Mouse (Mus musculus) cerebellum, postnatal 10 days (tissue): ENCODE results near the gene R3hdm2.
A peak's percentile ranks its signal among the peaks of the same experiment; 100 is the strongest.

Source experiments
- DNase-seq, 2 experiments: peaks; one replicate each; pipeline ENCODE4 v3.0.0; 2021; ENCODE audit warnings: mixed read lengths in 2 of 2

The R3hdm2 gene

DNA sequence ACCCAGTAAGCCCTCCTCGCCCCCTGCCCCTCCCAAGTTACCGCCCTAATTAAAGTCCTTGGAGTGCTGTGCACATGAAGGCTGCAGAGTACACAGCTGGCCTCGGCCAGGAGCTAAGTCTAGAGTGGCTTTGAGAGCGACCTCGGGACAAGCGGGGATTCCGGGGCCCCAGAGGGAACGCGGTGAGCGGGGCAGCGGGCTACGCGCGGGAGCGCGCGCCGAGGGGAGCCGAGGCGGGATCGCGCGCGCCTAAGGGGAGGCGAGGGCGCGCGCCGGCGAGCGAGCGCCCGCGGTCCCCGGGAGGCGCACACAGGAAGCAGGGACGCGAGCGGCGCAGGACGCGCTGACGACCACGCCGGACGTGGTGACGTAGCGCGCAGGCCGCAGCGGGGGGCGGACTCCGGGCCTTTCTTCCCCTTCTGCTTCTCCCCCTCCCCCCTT lies at the start of gene R3hdm2:
Gene R3hdm2 (plus strand): TSS at position 77 of the 441 bp plus-strand sequence.
- DNase-seq: peak; percentile 98 to 99

DNA sequence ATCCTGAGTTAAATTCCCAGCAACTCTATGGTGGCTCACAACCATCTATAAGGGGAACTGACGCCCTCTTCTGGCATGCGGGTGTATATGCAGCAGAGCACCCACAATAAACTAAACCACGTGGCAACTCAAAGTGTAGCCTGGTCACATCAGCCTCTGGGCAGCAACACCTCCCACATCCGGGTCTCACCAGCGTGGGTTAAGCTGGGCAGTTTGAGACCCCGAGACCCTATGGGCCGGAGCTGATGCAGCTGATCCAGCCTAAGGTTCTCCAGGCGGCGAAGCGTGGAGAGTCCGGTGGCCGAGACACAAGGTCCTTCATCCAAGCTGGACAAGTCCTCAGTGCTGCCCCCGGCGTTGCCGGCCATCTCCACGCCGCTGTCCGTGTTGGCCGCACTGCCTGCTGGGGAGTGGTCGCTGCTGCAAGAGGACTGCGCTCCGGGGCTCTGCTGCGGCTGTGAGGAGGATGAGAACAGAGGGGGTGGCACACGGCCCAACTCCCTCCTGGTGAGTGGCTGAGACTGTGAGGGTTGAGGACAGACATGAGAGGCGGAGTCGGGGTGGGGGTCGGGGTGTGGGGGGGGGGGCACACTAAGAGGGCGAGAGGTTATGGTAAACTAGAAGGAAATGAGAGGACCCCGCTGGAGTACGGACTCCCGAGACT lies 47.8 kb upstream of the R3hdm2 start:
- peak in 1 of 2 experiments; percentile 54 for DNase-seq

DNA sequence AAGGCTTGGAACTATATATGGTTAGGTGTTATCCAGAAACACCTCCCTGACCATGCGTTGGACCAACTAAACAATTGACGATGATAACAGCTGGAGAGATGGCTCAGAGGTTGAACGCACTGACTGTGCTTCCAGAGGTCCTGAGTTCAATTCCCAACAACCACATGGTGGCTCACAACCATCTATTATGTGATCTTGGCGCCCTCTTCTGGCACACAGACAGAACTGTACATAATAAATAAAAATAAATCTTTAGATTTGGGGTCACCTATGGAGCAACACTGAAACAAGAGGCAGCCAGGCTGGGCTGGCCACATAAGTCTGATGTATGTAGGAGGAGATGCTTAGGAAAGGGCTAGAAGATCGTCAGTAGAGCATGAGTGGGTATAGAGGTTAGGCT lies 47.0 kb upstream of the R3hdm2 start:
- peak in 1 of 2 experiments; percentile 39 for DNase-seq

DNA sequence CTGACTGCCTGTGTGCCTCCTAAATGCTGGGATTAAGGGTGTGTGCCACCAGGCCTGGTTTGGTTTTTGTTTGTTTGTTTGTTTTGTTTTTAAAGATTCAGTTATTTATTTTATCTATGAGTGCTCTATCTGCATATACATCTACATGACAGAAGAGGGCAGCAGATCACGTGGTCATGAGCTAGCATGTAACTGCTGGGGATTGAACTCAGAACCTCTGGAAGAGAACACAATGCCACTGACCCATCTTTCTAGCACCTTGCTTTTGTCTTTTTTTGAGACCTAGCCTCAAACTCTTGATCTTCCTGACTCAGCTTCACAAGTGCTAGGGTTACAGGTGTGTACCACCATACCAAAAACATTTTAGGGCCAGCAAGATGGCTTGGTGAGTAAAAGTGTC lies 44.9 kb upstream of the R3hdm2 start:
- no peak for DNase-seq

DNA sequence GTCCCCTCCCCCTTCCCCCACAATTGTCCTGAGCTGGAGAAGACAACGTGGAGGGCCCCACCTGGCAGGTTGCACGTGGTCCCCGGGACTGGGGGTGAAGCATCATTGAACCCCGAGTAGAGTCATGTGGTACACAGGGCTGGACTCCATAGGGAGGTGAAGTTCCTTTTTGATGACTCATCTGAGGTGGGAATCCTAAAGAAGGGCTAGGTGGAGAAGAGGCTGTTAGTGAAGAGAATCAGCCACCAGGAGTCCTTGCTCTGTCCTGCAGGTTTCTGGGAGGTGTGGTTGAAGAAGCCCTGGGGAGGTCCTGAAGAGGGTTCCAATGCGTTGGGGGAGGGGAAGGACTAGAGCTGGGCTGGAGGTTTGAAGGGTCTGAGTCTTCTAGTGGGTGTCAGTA lies 43.2 kb upstream of the R3hdm2 start:
- no peak for DNase-seq

DNA sequence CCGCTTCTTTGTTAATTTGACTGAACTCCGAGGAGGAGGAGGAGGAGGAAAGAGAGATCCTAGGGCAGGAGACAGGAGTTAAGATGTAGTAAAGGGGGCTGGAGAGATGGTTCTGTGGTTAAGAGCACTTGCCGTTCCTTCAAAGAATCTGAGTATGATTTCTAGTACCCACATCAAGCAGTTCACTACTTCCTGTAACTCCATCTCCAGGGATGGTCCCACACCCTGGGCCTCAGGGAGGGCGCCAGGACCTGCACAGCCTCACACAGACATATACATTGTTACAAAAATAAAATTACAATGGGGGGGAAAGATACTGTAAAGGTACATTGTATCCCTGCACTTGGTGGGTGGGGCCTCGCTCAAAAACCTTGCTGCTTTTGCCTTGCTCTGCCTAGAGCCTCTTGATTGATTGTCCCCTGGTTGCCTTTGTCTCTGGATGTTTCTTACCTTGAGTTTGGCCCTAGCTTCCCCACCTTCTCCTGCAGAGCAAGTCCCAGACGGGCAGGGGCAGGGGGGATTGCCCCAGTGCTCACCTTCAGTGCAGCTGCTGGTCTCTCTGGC lies 42.5 kb upstream of the R3hdm2 start:
- no peak for DNase-seq

DNA sequence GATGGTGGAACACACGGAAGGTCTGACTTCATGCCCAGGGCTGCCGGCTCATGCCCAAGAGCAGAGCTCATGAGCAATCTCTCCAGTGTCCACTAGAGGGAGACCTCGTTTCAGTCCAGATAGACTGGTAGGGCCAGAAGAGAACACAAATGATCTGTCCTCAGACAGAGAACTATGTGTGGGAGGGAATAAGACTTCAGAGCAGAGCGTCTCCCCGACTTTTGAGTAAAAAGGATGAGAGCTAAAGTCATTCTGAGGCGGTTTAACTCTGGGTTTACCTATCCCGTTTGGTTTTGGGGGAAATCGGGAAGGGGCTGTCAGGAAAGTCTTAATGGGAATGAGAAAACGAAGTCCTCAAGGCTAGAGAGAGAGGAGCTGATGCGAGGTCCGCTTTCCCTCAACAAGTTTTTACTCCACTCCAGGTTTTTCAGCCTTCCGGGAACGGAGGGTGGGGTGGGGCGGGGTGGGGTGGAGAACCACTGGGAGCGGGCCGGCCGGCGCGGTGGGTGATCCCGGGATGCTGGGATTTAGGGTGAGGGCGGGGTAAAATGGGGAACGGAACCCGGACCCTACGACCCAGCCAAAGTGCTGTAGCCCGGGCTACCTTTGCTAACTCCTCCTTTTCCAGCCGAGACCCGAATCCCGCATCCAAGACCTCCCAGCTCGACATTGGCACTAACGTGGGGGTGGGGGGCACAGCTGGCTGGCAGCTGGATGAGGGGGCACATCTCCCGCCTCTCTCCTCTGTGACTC lies 41.0 kb upstream of the R3hdm2 start:
- peak; percentile 95 to 97 for DNase-seq

DNA sequence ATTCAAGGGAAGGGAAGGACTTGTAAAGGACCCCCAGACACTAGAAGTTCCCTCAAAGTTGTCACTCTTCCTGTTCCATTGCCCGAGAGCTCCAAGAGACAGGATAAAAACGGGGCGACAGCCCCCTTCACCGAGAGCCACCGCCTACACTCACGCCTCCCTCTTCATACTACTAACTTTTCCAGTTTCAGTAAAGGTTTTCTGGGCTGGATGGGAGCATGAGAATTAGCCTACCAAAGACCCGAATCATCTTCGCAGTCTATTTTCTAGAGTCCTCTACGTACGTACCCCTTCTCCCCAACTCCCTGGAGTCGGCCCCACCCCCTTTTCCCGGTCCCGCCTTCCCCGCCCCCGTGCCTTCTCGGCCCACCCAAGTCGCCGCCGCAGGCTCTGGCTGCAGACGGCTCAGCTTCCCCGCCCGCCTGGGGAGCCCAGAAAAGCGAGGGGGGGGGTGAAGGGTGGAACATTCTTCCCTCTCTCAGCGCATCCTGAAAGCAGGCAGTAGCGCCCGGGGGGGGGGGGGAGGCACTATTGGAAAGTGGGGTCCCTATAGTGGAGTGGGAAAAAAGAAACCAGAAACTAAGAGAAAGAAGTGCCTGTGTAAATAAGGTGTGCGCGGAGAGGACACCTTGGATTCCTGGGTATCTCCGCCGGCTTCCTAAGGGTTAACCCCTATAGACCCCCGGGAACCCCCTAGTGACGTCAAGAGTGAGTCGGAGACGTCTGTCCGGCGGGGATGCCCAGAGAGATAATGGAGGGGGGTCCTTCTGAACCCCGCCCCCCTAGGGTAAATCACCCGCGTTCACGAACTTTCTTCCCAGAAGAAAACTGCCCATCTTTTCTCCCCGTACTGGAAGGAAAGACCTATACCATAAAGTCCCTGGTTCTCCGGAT lies 40.2 kb upstream of the R3hdm2 start:
- DNase-seq: peak; percentile 64 to 81

DNA sequence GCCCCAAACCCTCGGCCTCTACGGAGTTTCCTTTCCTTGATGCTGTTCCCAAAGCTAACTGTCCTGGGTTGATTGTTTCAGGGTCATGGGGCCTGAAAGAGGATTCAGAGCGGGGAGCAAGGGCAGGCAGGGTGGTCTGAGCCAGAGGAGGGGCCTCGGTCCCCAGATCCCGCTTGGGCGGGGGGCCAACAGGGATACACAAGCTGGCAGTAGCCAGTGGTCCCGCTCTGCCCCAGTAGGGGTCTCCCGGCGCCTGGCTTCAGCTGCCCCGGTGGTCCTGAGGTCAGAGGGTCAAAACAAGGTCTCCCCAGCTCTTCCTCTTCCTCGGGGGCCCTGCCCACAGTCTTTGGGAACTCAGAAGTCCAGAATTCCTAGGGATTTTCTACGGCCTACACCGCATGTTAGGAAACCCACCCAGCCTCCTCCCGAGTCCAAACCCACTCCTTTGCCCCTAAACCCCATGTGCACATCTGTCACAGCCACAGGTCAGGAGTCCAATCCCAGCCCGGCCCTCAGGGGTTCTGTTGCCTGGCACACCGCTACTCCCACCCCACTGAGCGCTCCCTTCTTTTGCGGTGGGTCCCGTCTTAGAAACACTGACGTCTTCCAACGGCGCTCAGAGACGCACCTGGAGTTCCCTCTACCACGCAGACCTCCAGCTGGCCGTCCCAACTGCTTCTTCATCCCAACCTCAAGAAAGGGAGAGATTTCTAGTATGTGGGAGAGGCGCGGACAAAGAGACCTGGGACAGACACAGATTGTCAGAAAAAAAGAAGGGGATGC lies 39.4 kb upstream of the R3hdm2 start:
- peak; percentile 62 to 73 for DNase-seq

DNA sequence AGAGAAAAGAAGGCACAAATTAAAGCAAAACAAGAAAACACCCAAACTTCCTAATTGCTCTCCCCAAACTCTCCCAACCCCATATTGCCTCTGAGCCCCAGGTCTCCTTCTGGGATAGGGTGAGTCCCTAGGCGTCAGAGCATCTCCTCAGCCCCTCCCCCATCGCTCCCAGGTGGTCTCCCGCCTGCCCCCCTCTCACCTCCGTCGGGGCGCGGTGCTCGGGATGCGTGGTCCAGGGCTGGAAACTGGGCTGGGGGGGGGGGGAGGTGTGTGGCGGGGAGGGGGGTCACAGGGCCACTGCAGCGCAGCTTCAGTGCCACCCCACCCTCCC lies 38.8 kb upstream of the R3hdm2 start:
- DNase-seq: peak in 1 of 2 experiments; percentile 54

DNA sequence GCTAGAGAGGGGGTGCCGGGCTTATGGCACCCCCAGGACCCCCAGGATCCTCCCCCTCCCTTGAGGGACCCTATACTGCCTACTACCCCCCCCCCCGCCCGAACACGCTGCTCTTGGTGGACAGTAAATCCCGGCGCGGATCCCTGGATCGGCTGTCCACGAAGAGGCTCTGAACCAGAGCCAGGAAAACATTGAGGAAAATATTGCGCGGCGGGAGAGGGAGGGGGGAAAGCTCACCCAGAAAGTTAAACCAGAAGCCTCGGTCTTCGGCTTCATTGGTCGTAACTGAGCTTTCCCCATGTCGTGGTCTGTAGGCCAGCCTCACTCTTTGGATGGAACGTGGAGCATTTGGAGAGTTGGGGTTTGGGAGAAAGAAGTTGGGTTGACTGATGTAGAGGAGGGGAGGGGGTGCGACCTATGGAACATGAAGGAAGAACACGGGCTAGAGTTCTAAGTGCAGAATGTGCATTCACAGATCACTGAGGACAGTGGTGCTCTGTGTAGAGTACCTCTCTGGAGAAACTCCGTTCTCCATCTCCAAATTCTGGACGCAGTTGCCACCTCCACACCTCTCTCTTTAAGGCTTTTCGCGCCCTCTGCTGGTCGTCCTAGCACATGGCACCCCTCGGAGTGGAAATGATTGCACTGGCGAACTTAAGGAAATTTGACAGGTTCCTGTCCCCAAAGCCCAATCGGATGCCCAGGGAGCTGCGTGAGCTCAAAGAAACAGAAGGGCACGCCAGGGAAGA lies 38.1 kb upstream of the R3hdm2 start, which contains the start of gene Gli1:
Gene Gli1 (minus strand): TSS at position 84 of the 749 bp plus-strand sequence.
- peak; percentile 93 to 94 for DNase-seq

DNA sequence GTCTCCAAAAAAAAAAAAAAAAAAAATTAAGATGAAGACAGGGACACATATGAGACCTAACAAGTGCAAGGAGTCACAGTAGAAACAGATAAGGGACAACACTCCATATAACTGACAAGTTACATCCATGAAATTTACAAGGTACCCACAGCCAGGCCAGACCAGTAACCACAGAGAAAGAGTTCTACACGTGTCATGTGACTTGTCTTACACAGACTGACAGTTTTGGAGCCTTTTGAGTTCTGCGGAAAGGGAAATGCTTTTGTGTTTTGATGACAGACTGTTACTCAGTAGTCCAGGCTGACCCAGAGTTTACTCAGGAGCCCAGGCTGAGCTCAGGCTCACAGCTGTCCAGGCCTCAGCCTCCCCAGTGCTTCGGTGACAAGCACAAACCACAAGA lies 37.1 kb upstream of the R3hdm2 start:
- DNase-seq: no peak

DNA sequence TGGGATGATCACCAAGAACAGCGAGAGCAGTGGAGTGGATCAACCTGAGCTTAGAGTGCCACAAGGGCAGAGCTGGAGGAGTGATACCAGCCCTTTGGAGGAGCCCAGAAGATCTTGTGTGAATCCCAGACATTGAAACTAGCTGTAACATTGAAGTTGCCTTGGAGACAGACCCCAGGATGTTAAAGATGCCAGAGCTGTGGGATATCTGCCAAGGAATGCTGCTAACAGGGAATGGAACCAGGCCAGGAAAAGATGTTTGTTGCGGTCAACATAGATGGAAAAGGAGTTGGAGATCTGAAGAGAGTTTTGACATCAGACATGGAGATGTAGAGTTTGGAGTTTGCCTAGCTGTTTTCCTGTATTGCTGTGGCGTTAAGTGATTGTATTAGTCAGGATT lies 34.0 kb upstream of the R3hdm2 start:
- DNase-seq: no peak

DNA sequence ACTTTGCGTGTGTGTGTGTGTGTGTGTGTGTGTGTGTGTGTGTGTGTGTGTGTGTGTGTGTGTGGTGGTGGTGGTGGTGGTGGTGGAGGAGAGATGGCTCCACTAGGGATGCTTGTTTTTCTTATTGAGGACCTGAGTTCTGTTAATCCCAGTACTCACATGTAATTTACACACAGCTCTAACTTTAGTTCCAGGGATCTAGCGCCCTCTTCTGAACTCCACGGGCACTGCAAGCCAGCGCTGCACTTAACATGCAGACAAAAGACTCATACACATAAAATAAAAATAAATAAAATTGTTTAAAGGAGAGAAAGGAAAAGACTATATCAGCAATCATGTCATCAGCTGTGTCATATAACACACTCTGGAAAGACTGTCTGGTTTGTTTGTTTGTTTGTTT lies 31.2 kb upstream of the R3hdm2 start:
- peak in 1 of 2 experiments; percentile 50 for DNase-seq

DNA sequence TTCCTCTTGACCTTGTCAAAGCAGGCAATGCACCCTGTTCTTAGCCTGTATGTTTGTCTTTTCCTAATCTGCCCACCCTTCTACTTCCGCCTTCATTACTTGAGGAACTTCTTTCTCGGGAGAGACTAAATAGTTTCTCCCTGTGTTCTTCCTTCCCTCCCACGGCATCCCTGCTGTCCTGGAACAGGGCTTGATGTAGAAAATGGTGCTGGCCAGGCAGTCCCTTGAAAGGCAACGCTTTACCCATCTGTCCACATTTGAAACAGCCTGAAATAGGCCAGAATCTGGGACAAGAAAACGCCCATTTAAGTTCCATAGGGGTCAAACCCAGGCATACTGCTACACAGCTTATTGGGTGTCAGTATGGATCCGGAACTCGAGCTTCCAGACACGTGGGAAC lies 30.3 kb upstream of the R3hdm2 start:
- DNase-seq: no peak

DNA sequence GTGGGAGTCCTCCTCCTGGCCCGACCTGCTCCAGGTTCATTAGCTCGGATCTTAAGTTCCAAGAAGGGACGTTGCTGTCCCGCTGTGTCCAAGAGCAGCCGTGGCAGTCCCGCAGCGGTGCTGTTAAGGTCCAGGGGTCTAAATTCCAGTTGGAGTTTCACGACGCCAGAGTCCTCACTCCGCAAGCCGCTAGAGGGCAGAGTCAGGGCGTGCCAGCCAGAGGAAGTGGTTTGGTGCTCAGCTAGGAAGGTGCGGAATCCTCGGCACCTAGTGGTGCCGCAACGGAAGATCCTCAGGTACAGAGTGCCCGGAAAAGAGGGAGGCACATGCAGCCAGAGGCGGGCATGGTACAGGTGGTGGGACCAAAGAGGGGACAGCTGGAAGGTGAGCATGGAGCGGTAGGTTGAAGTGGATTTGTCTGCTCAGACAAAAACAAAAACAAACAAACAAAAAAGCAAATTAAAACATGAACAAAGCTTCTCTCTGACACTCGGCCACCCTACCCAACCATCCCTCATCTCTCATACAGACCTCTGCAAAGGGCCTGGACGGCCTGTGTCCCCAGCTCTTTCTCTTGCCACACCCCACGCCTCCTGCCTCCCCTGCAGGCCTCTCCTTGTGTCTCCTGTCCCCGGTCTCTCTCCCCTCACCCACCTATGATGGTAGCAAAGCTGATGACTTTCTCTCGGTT lies 29.4 kb upstream of the R3hdm2 start:
- peak; percentile 83 to 87 for DNase-seq

DNA sequence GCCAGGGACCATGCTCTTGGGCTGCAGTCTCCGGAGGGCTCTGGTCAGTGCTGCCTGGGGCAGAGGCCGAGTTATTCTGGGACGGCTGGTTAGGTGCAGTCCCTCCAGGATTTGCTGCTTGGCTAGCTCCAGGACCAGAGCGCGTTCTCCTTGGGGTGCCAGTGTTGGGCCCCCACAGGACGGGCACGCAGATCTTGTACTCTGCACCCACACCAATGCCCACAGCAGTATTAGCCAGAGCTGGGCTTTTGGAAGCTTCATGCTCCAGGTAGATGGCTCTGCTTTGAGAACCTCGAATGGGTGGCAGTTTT lies 28.9 kb upstream of the R3hdm2 start:
- DNase-seq: no peak

DNA sequence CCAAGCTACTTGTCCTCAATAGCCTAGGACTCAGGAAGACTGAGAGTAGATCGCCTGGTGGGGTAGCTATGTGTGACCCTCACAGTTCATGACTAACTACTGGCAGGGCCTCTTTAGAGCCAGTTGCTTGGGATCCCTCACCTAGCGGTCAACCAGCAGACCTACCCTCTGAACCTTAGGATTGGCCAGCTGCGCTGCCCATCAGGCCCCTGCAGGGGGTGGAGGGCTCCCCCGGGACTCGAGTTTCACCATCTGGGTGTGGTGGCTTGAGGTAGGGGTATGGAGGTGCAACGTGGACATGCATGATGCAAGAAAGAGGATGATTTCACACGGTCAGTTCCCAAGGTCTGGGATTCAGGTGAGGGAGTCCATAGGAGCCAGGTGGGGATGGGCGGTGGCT lies 28.4 kb upstream of the R3hdm2 start:
- no peak for DNase-seq

DNA sequence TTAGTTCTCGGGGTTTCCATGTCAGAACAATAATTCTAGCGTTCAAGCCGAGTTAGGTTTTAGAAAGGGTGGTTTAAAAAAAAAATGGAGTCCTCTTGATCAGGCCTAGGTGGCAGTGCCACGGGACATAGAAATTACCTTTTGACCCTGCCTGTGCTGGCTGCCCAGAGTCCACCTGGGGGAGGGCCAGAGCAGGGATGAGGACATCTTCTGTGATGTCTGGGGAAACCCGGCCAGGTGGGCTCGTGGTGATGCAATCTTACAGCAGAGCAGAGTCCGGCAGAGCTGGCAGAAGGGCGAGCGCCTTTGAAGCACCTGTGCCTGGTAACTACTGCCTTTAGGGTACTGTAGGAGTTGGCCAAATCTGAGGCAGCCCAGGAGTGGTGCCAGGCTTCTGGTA lies 27.9 kb upstream of the R3hdm2 start:
- no peak for DNase-seq

DNA sequence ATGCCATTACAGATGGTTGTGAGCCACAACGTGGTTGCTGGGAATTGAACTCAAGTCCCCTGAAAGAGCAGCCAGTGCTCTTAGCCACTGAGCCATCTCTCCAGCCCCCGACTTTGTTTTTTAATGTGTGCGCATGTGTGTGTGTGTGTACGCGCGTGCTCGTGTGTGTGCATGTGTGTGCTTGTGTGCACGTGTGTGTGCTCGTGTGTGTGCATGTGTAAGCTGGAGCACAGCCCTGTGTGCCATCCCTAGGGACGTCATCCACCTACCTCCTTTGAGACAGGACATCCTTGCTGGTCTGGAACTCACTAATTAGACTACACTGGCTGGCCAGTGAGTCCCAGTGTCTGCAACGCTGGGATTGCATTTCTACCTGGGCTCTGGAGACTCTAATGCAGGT lies 27.4 kb upstream of the R3hdm2 start:
- no peak for DNase-seq
